Mouse (Mus musculus) embryonic facial prominence, embryonic 10.5 days (tissue): ENCODE data around the gene Fem1b. TPM values are rescaled to one million over a fixed set of nuclear protein-coding genes. Genes with fewer than 3 reads are reported as not detected.
A peak's percentile ranks its signal among the peaks of the same experiment; 100 is the strongest.

Experiments
- DNase-seq: peaks from one replicate; pipeline ENCODE4 v3.0.0-alpha.2; 2017; ENCODE audit warnings: low spot score
- H3K27ac ChIP-seq: fragments of 300-500 bp; sonication (generic); replicated peaks from 2 replicates; pipeline ENCODE4 v1.5.1; 2016; ENCODE audit warnings: mild to moderate bottlenecking
- H3K27me3 ChIP-seq: fragments of 300-500 bp; sonication (generic); replicated peaks from 2 replicates; pipeline ENCODE4 v1.6.1; 2016; ENCODE audit warnings: low read depth, mild to moderate bottlenecking; ENCODE audit not compliant: poor library complexity, severe bottlenecking
- H3K36me3 ChIP-seq: fragments of 300-500 bp; sonication (generic); replicated peaks from 2 replicates; pipeline ENCODE4 v1.6.1; 2016; ENCODE audit warnings: mild to moderate bottlenecking, moderate library complexity
- H3K4me1 ChIP-seq: fragments of 300-500 bp; sonication (generic); 2 replicates; pipeline ENCODE4 v1.6.1; 2016
- H3K4me3 ChIP-seq: fragments of 300-500 bp; sonication (generic); 2 replicates; pipeline ENCODE4 v1.5.1; 2016; ENCODE audit warnings: mild to moderate bottlenecking, moderate library complexity
- H3K9me3 ChIP-seq: fragments of 300-500 bp; sonication (generic); 2 replicates; pipeline ENCODE4 v1.6.1; 2016; ENCODE audit warnings: mild to moderate bottlenecking
- WGBS: fragments of 180-500 bp; shearing (Covaris S2); methylation state at CpG from one replicate; pipeline ENCODE4 v1.1.7; 2016; 5-methylcytosine and 5-hydroxymethylcytosine counted together
- polyA plus RNA-seq: library from polyadenylated mRNA; unstranded; fragments of >200 nt; fragmentation: Nextera tagmentation; extraction: Ambion mirVana; gene quantifications from 2 replicates; pipeline ENCODE4 v1.2.1, GENCODE M21; 2016

Fem1b gene
- polyA plus RNA-seq, 1 experiment from 2014 or later, result 30.3 TPM

GRCm38 (mm10) chr9:62763478-62763877 is 48.3 kb downstream of the Fem1b start:
- Histone ChIP-seq H3K27ac (no peak overlapping the region), H3K36me3 (no peaks in the 10 kb centered on the region), H3K4me3 (peak overlapping the region; percentile 31), H3K9me3 (no peaks in the 10 kb centered on the region), H3K4me1 (peaks cover 7% of the 10 kb centered on the region), H3K27me3 (peaks cover 24% of the 10 kb centered on the region)
- 18% methylated on average over 13 of the region's 13 CpGs for WGBS
- peak; percentile 42 for DNase-seq

- Histone ChIP-seq H3K4me1 (peaks cover 7% of the 10 kb centered on the region), H3K27me3 (peaks cover 15% of the 10 kb centered on the region), H3K9me3 (no peaks in the 10 kb centered on the region), H3K36me3 (no peaks in the 10 kb centered on the region), H3K4me3 (no peak overlapping the region), H3K27ac (no peak overlapping the region)
- DNase-seq, result no peak
- WGBS, result 63% methylated on average over 3 of the region's 3 CpGs
These were observed 52.1 kb downstream of the Fem1b start for GRCm38 (mm10) chr9:62759601-62760000.

- H3K4me1 ChIP-seq, result peaks cover 3% of the 10 kb centered on the region
- 91% methylated on average over 4 of the region's 4 CpGs for WGBS
- H3K9me3 ChIP-seq, result no peaks in the 10 kb centered on the region
- H3K27ac ChIP-seq, result no peak overlapping the region
- no peaks in the 10 kb centered on the region for H3K36me3 ChIP-seq
- H3K4me3 ChIP-seq, result no peak overlapping the region
- DNase-seq, result no peak
- H3K27me3 ChIP-seq, result 0 out of 2 replicates have a peak, but pooled peaks cover 7% of the 10 kb centered on the region
These were observed 53.4 kb downstream of the Fem1b start for GRCm38 (mm10) chr9:62758288-62758687.

DNA sequence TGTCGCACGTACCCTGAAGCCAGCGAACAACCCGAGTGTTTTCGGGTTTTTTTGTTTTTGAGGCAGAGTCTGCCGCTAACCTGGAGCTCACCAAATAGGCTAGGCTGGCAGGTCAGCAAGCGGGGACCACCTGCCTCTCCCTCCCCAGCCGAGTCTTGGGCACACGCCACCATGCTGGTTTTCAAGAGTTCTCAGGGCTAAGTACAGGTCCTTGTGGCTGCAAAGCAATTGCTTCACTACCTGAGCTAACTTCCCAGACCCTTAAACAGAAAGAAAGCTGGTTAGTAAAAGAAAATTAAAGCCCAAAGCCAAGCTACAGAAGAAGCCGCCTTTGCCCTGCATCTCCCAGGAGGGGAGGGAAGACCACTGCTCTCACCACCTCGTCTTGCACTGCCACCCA is 61.4 kb downstream of the Fem1b start:
- Histone ChIP-seq H3K36me3 (no peaks in the 10 kb centered on the region; the same call in 1 of the 2 replicates), H3K27me3 (no peaks in the 10 kb centered on the region), H3K4me3 (no peak overlapping the region), H3K27ac (no peak overlapping the region), H3K9me3 (0 out of 2 replicates have a peak, but pooled peaks cover 6% of the 10 kb centered on the region), H3K4me1 (peaks cover 4% of the 10 kb centered on the region; the same call in 1 of the 2 replicates)
- WGBS, result 91% methylated on average over 11 of the region's 11 CpGs
- DNase-seq, result no peak

GRCm38 (mm10) chr9:62749666-62750065 is 62.1 kb downstream of the Fem1b start:
- H3K27ac ChIP-seq, result no peak overlapping the region
- H3K9me3 ChIP-seq, result 0 out of 2 replicates have a peak, but pooled peaks cover 6% of the 10 kb centered on the region
- WGBS, result 76% methylated on average over 6 of the region's 6 CpGs
- no peak for DNase-seq
- H3K36me3 ChIP-seq, result no peaks in the 10 kb centered on the region; the same call in 1 of the 2 replicates
- no peak overlapping the region for H3K4me3 ChIP-seq
- H3K27me3 ChIP-seq, result no peaks in the 10 kb centered on the region
- peaks cover 4% of the 10 kb centered on the region; the same call in 1 of the 2 replicates for H3K4me1 ChIP-seq

GRCm38 (mm10) chr9:62746646-62747045 is 65.1 kb downstream of the Fem1b start:
- Histone ChIP-seq H3K36me3 (no peaks in the 10 kb centered on the region), H3K4me1 (peaks cover 4% of the 10 kb centered on the region; the same call in 1 of the 2 replicates), H3K9me3 (0 out of 2 replicates have a peak, but pooled peaks cover 6% of the 10 kb centered on the region), H3K27ac (no peak overlapping the region), H3K4me3 (no peak overlapping the region), H3K27me3 (no peaks in the 10 kb centered on the region)
- DNase-seq, result no peak
- 93% methylated on average over 6 of the region's 6 CpGs for WGBS

GRCm38 (mm10) chr9:62744558-62745275 is 67.0 kb downstream of the Fem1b start:
- Histone ChIP-seq H3K36me3 (no peaks in the 10 kb centered on the region), H3K27ac (no peak overlapping the region), H3K9me3 (0 out of 2 replicates have a peak, but pooled peaks cover 6% of the 10 kb centered on the region), H3K4me1 (peaks cover 3% of the 10 kb centered on the region; the same call in 1 of the 2 replicates), H3K4me3 (no peak overlapping the region), H3K27me3 (no peaks in the 10 kb centered on the region)
- peak; percentile 63 for DNase-seq
- WGBS, result 54% methylated on average over 7 of the region's 7 CpGs

Other genes starting within 250 kb of the Fem1b start
- gene Itga11, start 134.1 kb downstream of the Fem1b start, polyA plus RNA-seq, result 2.0 and 2.2 TPM in 2 replicates
- gene Cln6, start 26.9 kb upstream of the Fem1b start, polyA plus RNA-seq, result 11.2 and 12.1 TPM in 2 replicates
- 0.36 and 0.67 TPM in 2 replicates for gene Calml4, start 46.1 kb upstream of the Fem1b start, polyA plus RNA-seq
- gene Pias1, start 176.0 kb upstream of the Fem1b start, polyA plus RNA-seq, result 50.4 and 52.1 TPM in 2 replicates